Mouse (Mus musculus) kidney, embryonic 14.5 days (tissue): ENCODE measurements at regions not wholly inside any gene's neighbourhood (a gene's known extent, or its start where the extent isn't known, plus 50 kb on each side); places are given as distances from the start of the nearest gene placed in this dataset.

Source experiments
- ATAC-seq: fragments of 200-750 bp; cut with Nextera tagmentation; 2 replicates; pipeline ENCODE4 v1.8.0; 2017; ENCODE audit warnings: moderate number of reproducible peaks, mild to moderate bottlenecking, moderate TSS enrichment, moderate library complexity; ENCODE audit not compliant: low FRiP score, low TSS enrichment
- H3K27ac ChIP-seq: fragments of 300-500 bp; sonication (generic); 2 replicates; pipeline ENCODE4 v1.5.1; 2014; ENCODE audit warnings: low read depth, mild to moderate bottlenecking, low read length, moderate library complexity, mixed read lengths
- H3K27me3 ChIP-seq: fragments of 300-500 bp; sonication (generic); 2 replicates; pipeline ENCODE4 v1.6.1; 2014; ENCODE audit warnings: mild to moderate bottlenecking, low read length; ENCODE audit not compliant: control insufficient read depth, insufficient read depth
- H3K36me3 ChIP-seq: fragments of 300-500 bp; sonication (generic); 2 replicates; pipeline ENCODE4 v1.6.1; 2014; ENCODE audit warnings: low read length, mixed read lengths; ENCODE audit not compliant: control insufficient read depth, insufficient read depth
- H3K4me1 ChIP-seq: fragments of 300-500 bp; sonication (generic); 2 replicates; pipeline ENCODE4 v1.6.1; 2014; ENCODE audit warnings: low read length, mixed read lengths; ENCODE audit not compliant: control insufficient read depth, insufficient read depth
- H3K4me2 ChIP-seq: fragments of 300-500 bp; sonication (generic); replicated peaks from 2 replicates; pipeline ENCODE4 v1.6.1; 2014; ENCODE audit warnings: low read depth, mild to moderate bottlenecking, low read length
- H3K4me3 ChIP-seq: fragments of 300-500 bp; sonication (generic); 2 replicates; pipeline ENCODE4 v1.5.1; 2014; ENCODE audit warnings: mild to moderate bottlenecking, low read length
- H3K9ac ChIP-seq: fragments of 300-500 bp; sonication (generic); 2 replicates; pipeline ENCODE4 v1.6.1; 2014; ENCODE audit warnings: low read depth, mild to moderate bottlenecking, low read length, moderate library complexity
- H3K9me3 ChIP-seq: fragments of 300-500 bp; sonication (generic); 2 replicates; pipeline ENCODE4 v1.6.1; 2016; ENCODE audit warnings: low read length; ENCODE audit not compliant: control insufficient read depth
- WGBS: fragments of 180-500 bp; shearing (Covaris S2); extraction: QIAGEN DNeasy Blood & Tissue Kit; methylation state at CpG from one replicate; pipeline ENCODE4 v1.1.7; 2014; 5-methylcytosine and 5-hydroxymethylcytosine counted together

DNA sequence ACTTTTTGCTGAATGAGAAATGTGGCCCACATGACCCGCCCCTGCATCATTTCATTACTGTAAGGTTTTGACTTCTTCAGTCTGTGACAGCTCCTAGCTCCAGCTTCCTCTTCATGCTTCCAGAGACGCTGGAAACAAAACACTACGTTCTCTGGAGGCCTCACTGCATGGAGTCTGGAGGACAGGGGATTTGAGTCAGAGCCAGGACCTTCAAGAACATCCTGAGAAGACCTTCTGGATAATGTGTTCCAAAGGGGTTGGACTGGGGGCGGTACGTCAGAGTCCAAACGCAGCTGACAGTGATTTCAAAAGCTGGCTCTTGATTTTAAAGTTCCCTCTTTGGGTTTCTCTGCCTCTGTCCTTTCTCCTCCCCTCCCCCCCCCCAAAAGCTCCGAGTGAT is 108.5 kb downstream of the Dact1 start:
- ATAC-seq = no peak
- no peak overlapping the region for H3K4me3 ChIP-seq
- WGBS = 52% methylated on average over 7 of the region's 7 CpGs
- H3K27me3 ChIP-seq = no peaks in the 10 kb centered on the region
- H3K9ac ChIP-seq = no peak overlapping the region
- H3K27ac ChIP-seq = no peak overlapping the region; the same call in 1 of the 2 replicates
- H3K9me3 ChIP-seq = no peaks in the 10 kb centered on the region
- no peak overlapping the region for H3K4me2 ChIP-seq
- no peaks in the 10 kb centered on the region for H3K4me1 ChIP-seq
- no peaks in the 10 kb centered on the region for H3K36me3 ChIP-seq

DNA sequence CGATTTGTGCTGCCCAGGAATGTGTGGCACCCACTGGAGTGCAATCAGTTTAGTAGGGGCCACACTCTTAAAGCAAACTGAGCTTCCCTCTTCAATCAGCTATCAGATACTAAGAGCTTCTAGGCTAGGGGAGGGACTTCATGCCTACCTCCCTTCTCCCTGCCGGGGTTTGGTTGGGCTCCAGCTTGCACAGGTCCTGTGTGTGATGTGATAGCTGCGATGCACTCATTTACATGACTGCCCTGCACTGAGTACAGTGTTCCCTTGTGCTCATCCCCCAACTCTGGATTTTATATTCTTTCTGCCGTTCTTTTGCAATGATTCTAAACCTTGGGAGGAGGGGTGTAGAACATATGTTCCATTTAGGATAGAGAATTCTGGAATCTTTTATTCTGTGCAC is 109.5 kb downstream of the Dact1 start:
- H3K4me2 ChIP-seq = no peak overlapping the region
- H3K9ac ChIP-seq = no peak overlapping the region
- no peak overlapping the region for H3K4me3 ChIP-seq
- no peaks in the 10 kb centered on the region for H3K27me3 ChIP-seq
- no peaks in the 10 kb centered on the region for H3K4me1 ChIP-seq
- H3K36me3 ChIP-seq = no peaks in the 10 kb centered on the region
- WGBS = 35% methylated on average over 4 of the region's 4 CpGs
- H3K9me3 ChIP-seq = no peaks in the 10 kb centered on the region
- no peak for ATAC-seq
- H3K27ac ChIP-seq = no peak overlapping the region

DNA sequence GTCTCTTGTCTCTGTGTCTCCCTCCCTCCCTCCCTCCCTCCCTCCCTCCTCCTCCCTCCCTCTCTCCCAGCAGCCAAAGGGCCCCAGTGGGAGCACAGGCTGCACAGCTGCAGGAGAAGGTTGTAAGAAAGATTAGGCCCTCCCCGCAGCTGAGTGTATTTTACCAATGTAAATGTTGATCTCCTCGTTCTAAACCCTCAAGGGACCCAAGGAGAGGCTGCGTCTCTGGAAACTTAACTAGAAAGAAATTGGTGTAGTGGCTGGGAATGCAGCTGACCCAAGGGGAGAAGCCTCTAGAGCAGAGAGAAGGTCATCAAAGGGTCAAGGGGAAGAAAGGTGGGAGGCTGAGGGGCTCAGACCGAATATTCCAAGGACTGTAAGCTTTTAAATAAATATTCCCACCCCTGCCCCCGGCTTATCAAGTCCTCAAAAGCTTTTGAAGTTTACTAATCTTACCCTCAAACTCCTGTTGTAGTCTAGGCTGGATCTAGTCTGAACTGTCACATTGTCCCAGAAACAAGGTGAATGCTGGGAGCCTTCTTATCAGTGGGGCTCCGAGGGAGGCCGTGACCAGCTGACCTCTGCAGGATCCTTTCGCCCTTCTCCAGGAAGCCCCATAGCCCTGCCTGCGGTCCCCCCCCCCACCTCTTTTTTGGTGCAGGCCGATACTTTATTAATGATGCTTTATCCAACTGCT is 116.5 kb downstream of the Dact1 start:
- WGBS = 28% methylated on average over 10 of the region's 10 CpGs
- no peak overlapping the region for H3K27ac ChIP-seq
- H3K4me2 ChIP-seq = no peak overlapping the region
- H3K4me3 ChIP-seq = no peak overlapping the region
- ATAC-seq = no peak
- no peak overlapping the region for H3K9ac ChIP-seq
- H3K27me3 ChIP-seq = no peaks in the 10 kb centered on the region
- H3K36me3 ChIP-seq = no peaks in the 10 kb centered on the region
- H3K9me3 ChIP-seq = no peaks in the 10 kb centered on the region
- H3K4me1 ChIP-seq = peaks cover 11% of the 10 kb centered on the region; the same call in 1 of the 2 replicates

GRCm38 (mm10) chr12:71427974-71428373 is 118.3 kb downstream of the Dact1 start:
- Histone ChIP-seq H3K9me3 (no peaks in the 10 kb centered on the region), H3K27ac (no peak overlapping the region), H3K9ac (no peak overlapping the region), H3K4me2 (no peak overlapping the region), H3K36me3 (no peaks in the 10 kb centered on the region), H3K4me3 (no peak overlapping the region), H3K27me3 (no peaks in the 10 kb centered on the region), H3K4me1 (peaks cover 11% of the 10 kb centered on the region; the same call in 1 of the 2 replicates)
- WGBS = 78% methylated on average over 2 of the region's 2 CpGs
- ATAC-seq = no peak

DNA sequence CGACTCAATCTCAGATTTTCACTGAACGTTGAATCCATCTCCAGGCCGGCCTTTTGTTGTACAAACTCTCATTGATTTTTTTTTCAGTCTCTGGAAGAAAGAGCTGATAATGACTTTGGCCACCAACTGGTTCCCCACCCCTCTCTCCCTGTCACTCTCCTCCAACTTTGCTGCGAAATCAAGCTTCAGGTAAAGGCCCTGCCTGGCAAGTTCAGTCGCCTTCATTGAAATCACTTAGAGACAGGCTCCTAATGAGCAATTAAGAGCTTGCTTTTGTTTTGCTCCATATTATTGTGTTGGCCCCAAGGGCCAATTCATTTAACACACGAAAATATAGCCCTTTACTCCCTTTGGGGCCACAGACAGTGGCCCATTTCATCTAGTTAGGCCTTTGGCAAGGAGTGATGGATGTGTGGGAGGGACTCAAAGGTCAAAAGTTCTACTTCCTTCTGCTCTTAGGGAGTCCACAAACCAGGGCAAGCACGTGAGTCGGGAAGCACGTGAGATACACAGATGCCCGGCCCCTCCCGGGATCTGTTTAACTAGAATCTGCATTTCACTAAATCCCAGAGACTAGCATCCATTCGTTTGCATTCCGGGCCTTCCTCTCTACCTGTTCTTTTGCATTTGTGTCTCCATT is 120.0 kb downstream of the Dact1 start:
- no peak for ATAC-seq
- Histone ChIP-seq H3K27me3 (no peaks in the 10 kb centered on the region), H3K4me3 (no peak overlapping the region), H3K4me1 (peaks cover 20% of the 10 kb centered on the region), H3K27ac (no peak overlapping the region), H3K4me2 (no peak overlapping the region), H3K9me3 (no peaks in the 10 kb centered on the region), H3K9ac (no peak overlapping the region), H3K36me3 (no peaks in the 10 kb centered on the region)
- WGBS = 25% methylated on average over 13 of the region's 13 CpGs

GRCm38 (mm10) chr12:71430331-71430730 is 120.6 kb downstream of the Dact1 start:
- ATAC-seq = no peak
- WGBS = 21% methylated on average over 11 of the region's 11 CpGs
- Histone ChIP-seq H3K4me3 (no peak overlapping the region), H3K36me3 (no peaks in the 10 kb centered on the region), H3K4me1 (peaks cover 23% of the 10 kb centered on the region), H3K27ac (no peak overlapping the region), H3K27me3 (no peaks in the 10 kb centered on the region), H3K9ac (no peak overlapping the region), H3K9me3 (no peaks in the 10 kb centered on the region), H3K4me2 (no peak overlapping the region)

- H3K4me3 ChIP-seq = no peak overlapping the region
- 72% methylated on average over 8 of the region's 8 CpGs for WGBS
- H3K9ac ChIP-seq = no peak overlapping the region
- no peaks in the 10 kb centered on the region for H3K9me3 ChIP-seq
- ATAC-seq = no peak
- no peak overlapping the region for H3K4me2 ChIP-seq
- H3K27ac ChIP-seq = no peak overlapping the region
- no peaks in the 10 kb centered on the region for H3K27me3 ChIP-seq
- peaks cover 23% of the 10 kb centered on the region for H3K4me1 ChIP-seq
- H3K36me3 ChIP-seq = no peaks in the 10 kb centered on the region
Measured at GRCm38 (mm10) chr12:71431116-71431515, 121.4 kb downstream of the Dact1 start.

- ATAC-seq = peak; percentile 73
- 14% methylated on average over 9 of the region's 9 CpGs for WGBS
Measured at GRCm38 (mm10) chr12:71433549-71434200, 124.0 kb downstream of the Dact1 start.

DNA sequence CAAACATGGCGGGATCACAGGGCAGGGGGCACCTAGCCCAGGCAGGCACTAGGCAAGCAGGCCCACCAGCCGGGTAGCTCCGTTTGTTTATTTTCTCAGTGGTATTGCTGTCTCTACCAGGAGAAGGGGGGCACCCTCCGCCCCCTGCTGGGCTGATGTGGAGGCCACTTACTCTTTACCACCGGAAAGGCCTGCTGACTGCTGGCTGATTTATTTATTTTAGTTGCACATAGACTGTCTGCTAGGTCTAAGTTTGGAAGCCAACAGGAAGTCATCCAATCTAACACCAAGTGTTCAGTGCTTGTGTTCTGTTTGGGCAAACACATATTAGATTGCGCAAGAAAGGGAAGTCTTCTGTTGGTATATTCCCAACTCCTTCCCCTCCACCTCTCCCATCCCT is 128.6 kb downstream of the Dact1 start:
- Histone ChIP-seq H3K9ac (no peak overlapping the region), H3K27me3 (no peaks in the 10 kb centered on the region), H3K4me3 (no peak overlapping the region), H3K4me1 (peaks cover 18% of the 10 kb centered on the region), H3K27ac (peak overlapping the region; percentile 37; the same call in 1 of the 2 replicates), H3K4me2 (no peak overlapping the region), H3K9me3 (no peaks in the 10 kb centered on the region), H3K36me3 (no peaks in the 10 kb centered on the region)
- WGBS = 18% methylated on average over 6 of the region's 6 CpGs
- ATAC-seq = peak; percentile 77

More at GRCm38 (mm10) chr12:71433549-71434200, 124.0 kb downstream of the Dact1 start:
- H3K27me3 ChIP-seq = no peaks in the 10 kb centered on the region
- no peaks in the 10 kb centered on the region for H3K36me3 ChIP-seq
- no peak overlapping the region for H3K4me2 ChIP-seq
- no peak overlapping the region for H3K4me3 ChIP-seq
- H3K27ac ChIP-seq = peak overlapping the region; percentile 32; the same call in 1 of the 2 replicates
- peaks cover 29% of the 10 kb centered on the region for H3K4me1 ChIP-seq
- H3K9me3 ChIP-seq = no peaks in the 10 kb centered on the region
- no peak overlapping the region for H3K9ac ChIP-seq
